Mouse (Mus musculus): ENCODE measurements around the gene Hsd3b1. TPM values are rescaled to one million over a fixed set of nuclear protein-coding genes. Genes with fewer than 3 reads are reported as not detected.

The Hsd3b1 gene
- polyA plus RNA-seq (2014; fragmentation: Nextera tagmentation; extraction: Ambion mirVana), result not detected in 2 replicates

DNA sequence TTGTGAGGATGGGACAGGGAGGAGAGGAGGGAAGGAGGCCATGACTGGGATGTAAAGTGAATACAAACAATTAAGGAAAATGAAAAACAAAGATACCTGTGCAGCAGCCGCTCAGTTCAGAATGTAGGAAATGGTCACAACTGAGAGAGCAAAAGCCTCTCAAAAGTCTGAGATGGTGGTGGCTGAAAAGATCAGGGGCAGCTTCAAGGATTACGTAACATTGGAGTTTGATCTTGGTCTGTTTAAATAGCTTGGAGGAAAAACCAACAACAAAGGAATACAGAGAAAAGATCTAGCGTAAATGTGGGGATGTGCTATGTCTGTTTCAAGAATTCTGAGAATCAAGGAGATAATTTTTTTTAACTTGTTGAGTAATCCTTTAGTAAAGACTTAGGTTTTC lies at the start of gene Hsd3b1:
Hsd3b1 (minus strand) TSS at position 219 of the 400 bp plus-strand sequence.
- no peak for DNase-seq (ENCODE audit: low spot score)
- H3K4me3 ChIP-seq (ENCODE audit: low read depth, low read length), result no peak within 1 kb of the TSS
- no peak within 1 kb of the TSS for H3K4me2 ChIP-seq (ENCODE audit: low read length)
- no peak for ATAC-seq
- no peaks in the 10 kb centered on the region for H3K4me1 ChIP-seq (ENCODE audit: control insufficient read depth, insufficient read depth, low read length)
- no peaks in the 10 kb centered on the region for H3K36me3 ChIP-seq (ENCODE audit: control insufficient read depth, insufficient read depth, low read length)
- H3K9ac ChIP-seq (ENCODE audit: low read length), result no peak within 1 kb of the TSS
- WGBS, result 87% methylated on average over 3 of the region's 3 CpGs
- no peaks in the 10 kb centered on the region for H3K27me3 ChIP-seq (replicated peaks; ENCODE audit: control insufficient read depth, insufficient read depth, low read length)
- H3K27ac ChIP-seq (ENCODE audit: low read depth, low read length), result no peak within 1 kb of the TSS
- H3K9me3 ChIP-seq (replicated peaks; ENCODE audit: control insufficient read depth, low read length), result no peaks in the 10 kb centered on the region

DNA sequence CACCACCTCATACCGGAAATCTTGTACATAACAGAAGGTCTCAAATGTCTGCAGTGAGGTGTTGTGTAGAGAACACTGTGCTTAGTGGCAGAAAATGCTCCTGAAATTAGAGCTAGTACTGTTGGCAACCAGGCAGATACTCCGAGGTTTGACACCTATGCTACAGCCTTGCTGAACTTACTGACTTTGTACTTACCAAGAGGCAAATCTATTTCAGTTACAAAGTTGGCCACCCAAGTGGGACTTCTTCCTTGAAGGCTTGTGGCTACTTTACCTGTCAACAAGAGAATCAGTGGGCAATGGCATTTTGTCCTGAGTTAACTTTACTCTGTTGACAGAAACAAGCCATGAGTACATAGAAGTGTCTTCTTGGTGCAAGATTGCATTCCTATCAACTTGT lies 38.0 kb upstream of the Hsd3b1 start:
- 92% methylated on average over 2 of the region's 2 CpGs for WGBS
- Histone ChIP-seq H3K27ac (ENCODE audit: low read depth, low read length) (no peak overlapping the region), H3K27me3 (replicated peaks; ENCODE audit: control insufficient read depth, insufficient read depth, low read length) (no peaks in the 10 kb centered on the region), H3K4me3 (ENCODE audit: low read depth, low read length) (no peak overlapping the region), H3K9me3 (replicated peaks; ENCODE audit: control insufficient read depth, low read length) (no peaks in the 10 kb centered on the region), H3K9ac (ENCODE audit: low read length) (no peak overlapping the region), H3K36me3 (ENCODE audit: control insufficient read depth, insufficient read depth, low read length) (no peaks in the 10 kb centered on the region), H3K4me1 (ENCODE audit: control insufficient read depth, insufficient read depth, low read length) (no peaks in the 10 kb centered on the region), H3K4me2 (ENCODE audit: low read length) (no peak overlapping the region)
- no peak for DNase-seq (ENCODE audit: low spot score)
- ATAC-seq, result no peak

- H3K9me3 ChIP-seq (replicated peaks; ENCODE audit: control insufficient read depth, low read length), result no peaks in the 10 kb centered on the region
- no peaks in the 10 kb centered on the region for H3K27me3 ChIP-seq (replicated peaks; ENCODE audit: control insufficient read depth, insufficient read depth, low read length)
- DNase-seq (ENCODE audit: low spot score) (peak; percentile 72), ATAC-seq (peak; percentile 40; the same call in 1 of the 2 replicates)
- H3K4me1 ChIP-seq (ENCODE audit: control insufficient read depth, insufficient read depth, low read length), result no peaks in the 10 kb centered on the region
- no peak overlapping the region for H3K9ac ChIP-seq (ENCODE audit: low read length)
- H3K36me3 ChIP-seq (ENCODE audit: control insufficient read depth, insufficient read depth, low read length), result no peaks in the 10 kb centered on the region
- H3K27ac ChIP-seq (ENCODE audit: low read depth, low read length), result no peak overlapping the region
- 48% methylated on average over 10 of the region's 10 CpGs for WGBS
- H3K4me2 ChIP-seq (ENCODE audit: low read length), result no peak overlapping the region
- no peak overlapping the region for H3K4me3 ChIP-seq (ENCODE audit: low read depth, low read length)
Observed at GRCm38 (mm10) chr3:98895071-98895601, 35.5 kb upstream of the Hsd3b1 start.

DNA sequence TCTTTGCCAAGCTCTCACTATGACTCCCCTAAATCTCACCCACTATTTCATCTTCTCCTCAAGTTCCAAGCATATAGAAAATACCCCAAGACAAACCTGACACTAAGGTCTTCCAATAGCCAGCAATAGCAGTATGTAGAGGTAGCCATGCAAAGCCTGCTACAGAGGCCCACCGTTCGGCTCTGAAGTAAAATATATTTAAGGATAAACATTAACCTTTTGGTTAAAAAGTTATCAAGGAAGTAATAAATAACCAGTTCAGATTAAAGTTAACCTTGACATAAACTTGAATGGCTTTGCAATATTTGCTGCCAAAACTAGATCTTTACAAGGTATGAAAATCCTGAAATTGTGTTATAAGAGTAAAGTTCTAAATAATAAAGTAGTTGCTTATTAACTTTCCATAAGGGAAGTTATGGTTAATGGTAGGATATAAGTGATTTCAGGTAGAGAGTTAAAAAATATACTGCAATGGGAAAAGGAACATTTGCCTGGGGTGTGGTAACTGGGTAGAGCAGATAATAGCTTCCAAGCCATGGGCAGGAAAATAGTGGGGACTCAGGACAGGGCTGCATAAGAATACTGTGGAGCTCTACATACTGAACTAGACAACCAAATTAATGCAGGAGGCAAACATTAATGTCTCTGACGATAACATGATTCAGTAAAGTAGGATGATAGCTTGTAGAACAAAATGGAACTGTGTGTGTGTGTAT lies 33.6 kb upstream of the Hsd3b1 start, which contains the start of gene Hao2:
Hao2 (minus strand) TSS at position 183 of the 716 bp plus-strand sequence.
- WGBS, result 91% methylated on average over 3 of the region's 3 CpGs

DNA sequence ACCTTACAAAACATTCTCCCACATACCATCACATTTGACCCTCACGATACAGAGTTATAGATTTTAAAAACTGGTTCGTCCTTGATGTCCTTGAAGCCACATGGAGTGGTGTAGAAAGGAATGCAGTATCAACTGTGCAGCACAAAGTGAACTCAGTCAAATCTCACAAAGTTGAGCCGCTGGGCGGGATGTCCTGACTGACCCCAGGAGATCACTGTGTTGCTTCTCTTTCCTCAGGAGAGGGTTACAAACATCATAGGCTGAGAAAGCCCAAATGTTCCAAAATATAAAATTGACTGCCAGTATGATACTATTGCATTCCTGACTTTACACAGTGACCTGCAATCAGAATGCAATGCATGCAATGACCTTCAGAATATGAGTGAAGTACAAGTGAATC lies 30.8 kb upstream of the Hsd3b1 start:
- no peak for DNase-seq (ENCODE audit: low spot score)
- no peak overlapping the region for H3K9ac ChIP-seq (ENCODE audit: low read length)
- no peak overlapping the region for H3K27ac ChIP-seq (ENCODE audit: low read depth, low read length)
- H3K27me3 ChIP-seq (replicated peaks; ENCODE audit: control insufficient read depth, insufficient read depth, low read length), result no peaks in the 10 kb centered on the region
- no peaks in the 10 kb centered on the region for H3K9me3 ChIP-seq (replicated peaks; ENCODE audit: control insufficient read depth, low read length)
- WGBS, result 90% methylated on average over 4 of the region's 4 CpGs
- ATAC-seq, result no peak
- no peak overlapping the region for H3K4me3 ChIP-seq (ENCODE audit: low read depth, low read length)
- H3K4me2 ChIP-seq (ENCODE audit: low read length), result no peak overlapping the region
- H3K36me3 ChIP-seq (ENCODE audit: control insufficient read depth, insufficient read depth, low read length), result no peaks in the 10 kb centered on the region
- no peaks in the 10 kb centered on the region for H3K4me1 ChIP-seq (ENCODE audit: control insufficient read depth, insufficient read depth, low read length)

More for the DNA sequence above, 33.6 kb upstream of the Hsd3b1 start, which contains the start of gene Hao2:
- ATAC-seq (no peak), DNase-seq (ENCODE audit: low spot score) (no peak)
- no peaks in the 10 kb centered on the region for H3K27me3 ChIP-seq (replicated peaks; ENCODE audit: control insufficient read depth, insufficient read depth, low read length)
- no peak within 1 kb of the TSS for H3K4me3 ChIP-seq (ENCODE audit: low read depth, low read length)
- no peak within 1 kb of the TSS for H3K9ac ChIP-seq (ENCODE audit: low read length)
- H3K4me2 ChIP-seq (ENCODE audit: low read length), result no peak within 1 kb of the TSS
- no peaks in the 10 kb centered on the region for H3K36me3 ChIP-seq (ENCODE audit: control insufficient read depth, insufficient read depth, low read length)
- no peak within 1 kb of the TSS for H3K27ac ChIP-seq (ENCODE audit: low read depth, low read length)
- H3K9me3 ChIP-seq (replicated peaks; ENCODE audit: control insufficient read depth, low read length), result no peaks in the 10 kb centered on the region
- H3K4me1 ChIP-seq (ENCODE audit: control insufficient read depth, insufficient read depth, low read length), result no peaks in the 10 kb centered on the region

DNA sequence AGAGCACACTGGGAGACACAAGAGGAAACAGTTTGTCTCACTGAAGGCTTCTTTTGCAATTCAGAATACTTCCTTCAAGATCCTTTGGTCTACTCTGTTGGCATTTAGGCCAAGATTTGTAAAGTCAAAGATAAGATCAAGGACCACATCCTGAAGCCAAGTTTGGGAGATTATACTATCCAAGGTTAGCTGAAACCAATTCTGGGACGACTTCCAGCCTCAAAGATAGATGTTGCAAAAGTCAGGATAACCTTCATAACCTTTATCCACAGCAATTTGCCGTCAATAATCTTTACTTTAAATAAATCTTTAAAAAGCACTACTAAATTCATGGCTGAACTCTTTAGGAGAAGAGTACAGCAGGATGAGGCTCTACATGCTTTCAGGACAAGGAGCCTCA lies 28.6 kb upstream of the Hsd3b1 start:
- 77% methylated on average over 2 of the region's 2 CpGs for WGBS
- Histone ChIP-seq H3K36me3 (ENCODE audit: control insufficient read depth, insufficient read depth, low read length) (no peaks in the 10 kb centered on the region), H3K9me3 (replicated peaks; ENCODE audit: control insufficient read depth, low read length) (no peaks in the 10 kb centered on the region), H3K4me2 (ENCODE audit: low read length) (no peak overlapping the region), H3K9ac (ENCODE audit: low read length) (no peak overlapping the region), H3K4me1 (ENCODE audit: control insufficient read depth, insufficient read depth, low read length) (no peaks in the 10 kb centered on the region), H3K27me3 (replicated peaks; ENCODE audit: control insufficient read depth, insufficient read depth, low read length) (no peaks in the 10 kb centered on the region), H3K27ac (ENCODE audit: low read depth, low read length) (no peak overlapping the region), H3K4me3 (ENCODE audit: low read depth, low read length) (no peak overlapping the region)
- ATAC-seq (no peak), DNase-seq (ENCODE audit: low spot score) (no peak)

GRCm38 (mm10) chr3:98880831-98881230 lies 21.2 kb upstream of the Hsd3b1 start:
- no peaks in the 10 kb centered on the region for H3K9me3 ChIP-seq (replicated peaks; ENCODE audit: control insufficient read depth, low read length)
- H3K4me2 ChIP-seq (ENCODE audit: low read length), result no peak overlapping the region
- no peak overlapping the region for H3K27ac ChIP-seq (ENCODE audit: low read depth, low read length)
- no peak for DNase-seq (ENCODE audit: low spot score)
- no peaks in the 10 kb centered on the region for H3K4me1 ChIP-seq (ENCODE audit: control insufficient read depth, insufficient read depth, low read length)
- H3K27me3 ChIP-seq (replicated peaks; ENCODE audit: control insufficient read depth, insufficient read depth, low read length), result no peaks in the 10 kb centered on the region
- 87% methylated on average over 2 of the region's 2 CpGs for WGBS
- no peaks in the 10 kb centered on the region for H3K36me3 ChIP-seq (ENCODE audit: control insufficient read depth, insufficient read depth, low read length)
- ATAC-seq, result no peak
- no peak overlapping the region for H3K4me3 ChIP-seq (ENCODE audit: low read depth, low read length)
- H3K9ac ChIP-seq (ENCODE audit: low read length), result no peak overlapping the region

GRCm38 (mm10) chr3:98880216-98880615 lies 20.6 kb upstream of the Hsd3b1 start:
- ATAC-seq (no peak), DNase-seq (ENCODE audit: low spot score) (no peak)
- H3K4me1 ChIP-seq (ENCODE audit: control insufficient read depth, insufficient read depth, low read length), result no peaks in the 10 kb centered on the region
- H3K27ac ChIP-seq (ENCODE audit: low read depth, low read length), result no peak overlapping the region
- 52% methylated on average over 6 of the region's 6 CpGs for WGBS
- no peaks in the 10 kb centered on the region for H3K9me3 ChIP-seq (replicated peaks; ENCODE audit: control insufficient read depth, low read length)
- no peaks in the 10 kb centered on the region for H3K27me3 ChIP-seq (replicated peaks; ENCODE audit: control insufficient read depth, insufficient read depth, low read length)
- H3K4me3 ChIP-seq (ENCODE audit: low read depth, low read length), result no peak overlapping the region
- H3K9ac ChIP-seq (ENCODE audit: low read length), result no peak overlapping the region
- no peaks in the 10 kb centered on the region for H3K36me3 ChIP-seq (ENCODE audit: control insufficient read depth, insufficient read depth, low read length)
- no peak overlapping the region for H3K4me2 ChIP-seq (ENCODE audit: low read length)

DNA sequence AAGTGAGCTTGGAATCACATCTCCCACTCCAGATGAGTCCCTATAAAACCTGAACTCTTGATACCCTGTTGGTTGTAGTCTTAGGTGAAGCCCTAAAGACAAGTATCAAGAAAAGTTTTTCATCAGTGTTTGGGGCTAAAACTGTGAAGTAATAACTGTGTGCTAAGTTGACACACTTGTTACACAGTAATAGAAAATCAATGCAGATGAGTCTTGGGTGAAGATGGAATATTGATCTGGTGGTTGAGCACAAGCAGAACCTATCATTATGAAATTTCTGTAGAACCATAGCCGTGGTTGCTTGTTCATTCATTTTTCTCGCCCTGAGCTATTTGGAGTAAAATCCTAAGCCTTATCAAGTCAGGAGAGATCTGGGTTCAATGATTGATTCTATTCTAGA lies 8.6 kb upstream of the Hsd3b1 start:
- WGBS, result 90% methylated on average over 2 of the region's 2 CpGs
- Histone ChIP-seq H3K4me3 (ENCODE audit: low read depth, low read length) (no peak overlapping the region), H3K27me3 (replicated peaks; ENCODE audit: control insufficient read depth, insufficient read depth, low read length) (no peaks in the 10 kb centered on the region), H3K36me3 (ENCODE audit: control insufficient read depth, insufficient read depth, low read length) (no peaks in the 10 kb centered on the region), H3K4me2 (ENCODE audit: low read length) (no peak overlapping the region), H3K9ac (ENCODE audit: low read length) (no peak overlapping the region), H3K27ac (ENCODE audit: low read depth, low read length) (no peak overlapping the region), H3K4me1 (ENCODE audit: control insufficient read depth, insufficient read depth, low read length) (no peaks in the 10 kb centered on the region), H3K9me3 (replicated peaks; ENCODE audit: control insufficient read depth, low read length) (no peaks in the 10 kb centered on the region)
- no peak for ATAC-seq
- no peak for DNase-seq (ENCODE audit: low spot score)
